Mouse (Mus musculus): ENCODE measurements at regions not wholly inside any gene's neighbourhood (a gene's known extent, or its start where the extent isn't known, plus 50 kb on each side); places are given as distances from the start of the nearest gene placed in this dataset.

DNA sequence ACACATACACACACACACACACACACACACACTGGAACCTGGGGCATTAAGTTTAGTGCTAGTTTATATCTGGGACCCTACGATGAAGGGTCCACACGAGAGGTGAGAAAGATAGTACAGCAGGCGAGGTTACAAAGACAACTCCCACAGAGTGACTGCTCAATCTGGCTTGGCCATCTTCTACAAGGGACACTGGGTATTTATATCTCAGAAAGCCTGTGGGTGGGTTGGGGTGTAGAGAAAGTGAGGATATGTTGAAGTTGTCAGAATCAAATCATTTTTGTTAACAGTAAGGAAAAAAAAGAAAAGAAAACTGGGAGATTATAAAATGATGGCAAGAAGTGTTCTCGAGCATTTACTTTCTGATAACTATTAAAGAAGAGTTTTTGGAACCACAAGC, 138.8 kb downstream of the Ifi44 start:
- TF ChIP-seq CTCF (IDR thresholded peaks at IDR 0.05; ENCODE audit: low read depth): no peak
- no peak for TF ChIP-seq EP300 (IDR thresholded peaks at IDR 0.05; ENCODE audit: low read depth)

Data from heart, postnatal 0 days (tissue).